ENCODE assay signal across 13 mouse cellular contexts in genomic region chr2:173794531-173795510, GRCm38 (mm10). TPM values are rescaled to one million over a fixed set of nuclear protein-coding genes. Genes with fewer than 3 reads are reported as not detected.
DNase-seq lines count a peak whose midpoint lies in the region; ATAC-seq and TF ChIP-seq lines count a peak whose summit lies in the region.
"Had no signal": no experiment of that assay in that cellular context is flagged by ENCODE, and none has a peak within 500 bp of the region (broad histone marks: within the 10 kb centered on the region; RNA-seq: fewer than 3 reads in every experiment).

No protein-coding gene starts in this region.

- ATAC-seq in liver, embryonic 11.5 days (replicated peaks; ENCODE audit: low FRiP score), result no peak
- ATAC-seq in common myeloid progenitor, adult 5-6 weeks (replicated peaks; ENCODE audit: low read depth, poor library complexity, severe bottlenecking), result peak; percentile 26
- ATAC-seq in limb, embryonic 15.5 days (ENCODE audit: insufficient number of reproducible peaks, low FRiP score, low TSS enrichment, low read depth), result no peak

- WGBS in liver, adult 2 months, result 73% methylated on average over 21 of the region's 21 CpGs
- 60% methylated on average over 21 of the region's 21 CpGs for WGBS in liver, embryonic 11.5 days
- 57% methylated on average over 21 of the region's 21 CpGs for WGBS in limb, embryonic 15.5 days

- peaks cover 3% of the 10 kb centered on the region; the same call in 1 of the 2 replicates for H3K4me1 ChIP-seq in liver, adult 2 months (ENCODE audit: control insufficient read depth, insufficient read depth, low read length)
- peaks cover 3% of the 10 kb centered on the region; the same call in 1 of the 2 replicates for H3K4me1 ChIP-seq in liver, embryonic 11.5 days (replicated peaks; ENCODE audit: control insufficient read depth, insufficient read depth, low read length)
- peaks cover 38% of the 10 kb centered on the region for H3K4me1 ChIP-seq in limb, embryonic 15.5 days

- H3K4me3 ChIP-seq in liver, adult 2 months (ENCODE audit: insufficient read depth, low read depth, low read length), result no peak overlapping the region
- no peak overlapping the region for H3K4me3 ChIP-seq in liver, embryonic 11.5 days (ENCODE audit: low read depth, low read length)
- H3K4me3 ChIP-seq in limb, embryonic 15.5 days, result no peak overlapping the region

- TF ChIP-seq POLR2A in liver, adult 2 months (IDR thresholded peaks at IDR 0.05; ENCODE audit: extremely low read depth, insufficient read depth, low read length), result no peak

- no peak for TF ChIP-seq CTCF in liver, adult 2 months (IDR thresholded peaks at IDR 0.05; ENCODE audit: low read depth, low read length)

- no peaks in the 10 kb centered on the region for H3K9me3 ChIP-seq in liver, embryonic 11.5 days (ENCODE audit: control insufficient read depth, low read length)
- H3K9me3 ChIP-seq in limb, embryonic 15.5 days, result no peaks in the 10 kb centered on the region

- DNase-seq in liver, adult 2 months (ENCODE audit: extremely low read depth, low read depth, low spot score), result peak; percentile 10
- DNase-seq in liver, embryonic 11.5 days (ENCODE audit: low spot score), result no peak
- DNase-seq in kidney, adult 9 months, result peak; percentile 71
- no peak for DNase-seq in gastrocnemius, postnatal 10 days
- DNase-seq in frontal cortex, adult 2 months (ENCODE audit: extremely low spot score in 1 of 2, low spot score in 1 of 2), result no peak
- DNase-seq: adrenal gland, postnatal 14 days; embryo, embryonic 11 days; gastrocnemius, postnatal 14 days; heart, postnatal 36 days; lung, adult 18-20 months; thymus, adult 2 months had no signal

- 0 out of 2 replicates have a peak overlapping the region, but pooled peaks have one; percentile 4 for H3K9ac ChIP-seq in liver, adult 2 months (ENCODE audit: low read depth, low read length)
- H3K9ac ChIP-seq in liver, embryonic 11.5 days (ENCODE audit: low read depth, low read length), result no peak overlapping the region
- no peak overlapping the region for H3K9ac ChIP-seq in limb, embryonic 15.5 days

- no peak overlapping the region for H3K4me2 ChIP-seq in liver, embryonic 11.5 days
- H3K4me2 ChIP-seq in limb, embryonic 15.5 days, result no peak overlapping the region

- H3K36me3 ChIP-seq in liver, adult 2 months (ENCODE audit: control insufficient read depth, insufficient read depth, low read length), result no peaks in the 10 kb centered on the region
- no peaks in the 10 kb centered on the region for H3K36me3 ChIP-seq in liver, embryonic 11.5 days (ENCODE audit: control insufficient read depth, insufficient read depth, low read length)
- H3K36me3 ChIP-seq in limb, embryonic 15.5 days, result no peaks in the 10 kb centered on the region

- no peaks in the 10 kb centered on the region for H3K79me2 ChIP-seq in liver, adult 2 months (ENCODE audit: control insufficient read depth, insufficient read depth, low read length)

- no peaks in the 10 kb centered on the region for H3K27me3 ChIP-seq in liver, adult 2 months (ENCODE audit: control insufficient read depth, insufficient read depth, low read length)
- H3K27me3 ChIP-seq in liver, embryonic 11.5 days (replicated peaks; ENCODE audit: control insufficient read depth, insufficient read depth, low read length), result no peaks in the 10 kb centered on the region
- no peaks in the 10 kb centered on the region for H3K27me3 ChIP-seq in limb, embryonic 15.5 days

- H3K27ac ChIP-seq in liver, adult 2 months (replicated peaks; ENCODE audit: insufficient read depth, low read depth, low read length), result 0 out of 2 replicates have a peak overlapping the region, but pooled peaks have one; percentile 22
- H3K27ac ChIP-seq in liver, embryonic 11.5 days (ENCODE audit: low read depth, low read length), result no peak overlapping the region
- H3K27ac ChIP-seq in limb, embryonic 15.5 days, result peak overlapping the region; percentile 63

RNA-seq across cellular contexts. Expression of gene Vapb, which starts 57.5 kb away (rescaled TPM):
- 16.0 and 18.8 TPM in 2 replicates for total RNA-seq in liver, adult 2 months (2014; rRNA removed)
- 10.2 and 11.5 TPM in 2 replicates for polyA plus RNA-seq in liver, adult 2 months (2012; rRNA removed)
- polyA plus RNA-seq in liver, embryonic 11.5 days (2014; fragmentation: Nextera tagmentation; extraction: Ambion mirVana), result 10.7 and 10.9 TPM in 2 replicates
- 53.9 and 74.6 TPM in 2 replicates for total RNA-seq in common myeloid progenitor, adult 5-6 weeks (2017)
- polyA plus RNA-seq in limb, embryonic 15.5 days (2015; fragmentation: Nextera tagmentation; extraction: Ambion mirVana), result 10.3 and 15.7 TPM in 2 replicates
- total RNA-seq in gastrocnemius, postnatal 10 days (2021), result 100 to 1,000 TPM; 150 to 160 TPM
- 56.0 and 58.3 TPM in 2 replicates for polyA plus RNA-seq in frontal cortex, adult 2 months (2012; rRNA removed)

Comparison
In these comparisons a context has a peak if more than half of its experiments do, and no peak if none do; other contexts are left out.
1. DNase-seq: peak in liver, adult 2 months (single experiment) and kidney, adult 9 months (single experiment); none in liver, embryonic 11.5 days (single experiment), gastrocnemius, postnatal 10 days (single experiment) and frontal cortex, adult 2 months (0 of 2).